In the genomic region with DNA sequence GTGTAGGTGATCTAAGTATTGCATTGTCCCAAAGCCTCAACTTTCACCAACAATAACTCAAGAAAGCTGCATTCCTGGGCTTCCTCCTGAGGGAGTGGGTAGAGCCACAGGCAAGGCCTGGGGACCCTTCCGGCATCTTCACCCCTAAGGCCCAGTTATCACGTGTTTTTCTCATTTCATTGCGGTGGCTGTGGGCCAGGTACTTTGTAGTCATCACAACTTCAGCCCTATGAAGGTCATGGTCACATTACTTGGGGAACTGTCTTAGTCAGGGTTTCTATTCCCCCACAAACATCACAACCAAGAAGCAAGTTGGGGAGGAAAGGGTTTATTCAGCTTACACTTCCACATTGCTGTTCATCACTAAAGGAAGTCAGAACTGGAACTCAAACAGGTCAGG, we compare ENCODE assay signal across 41 mouse cellular contexts. TPM values are rescaled to one million over a fixed set of nuclear protein-coding genes. Genes with fewer than 3 reads are reported as not detected.
"Had no signal": no experiment of that assay in that cellular context is flagged by ENCODE, and none has a peak within 500 bp of the region (broad histone marks: within the 10 kb centered on the region; RNA-seq: fewer than 3 reads in every experiment).

No protein-coding gene starts in this region.

- H3K27me3 ChIP-seq: intestine, embryonic 15.5 days; liver, embryonic 13.5 days; liver, embryonic 15.5 days had no signal

- H3K4me2 ChIP-seq: heart, embryonic 12.5 days; hindbrain, embryonic 12.5 days; hindbrain, embryonic 14.5 days; intestine, embryonic 15.5 days; limb, embryonic 12.5 days; liver, embryonic 11.5 days; liver, embryonic 13.5 days; liver, embryonic 15.5 days had no signal

- H3K9ac ChIP-seq: heart, embryonic 12.5 days; hindbrain, embryonic 12.5 days; hindbrain, embryonic 14.5 days; intestine, embryonic 15.5 days; limb, embryonic 12.5 days; liver, embryonic 13.5 days; liver, embryonic 15.5 days had no signal

- DNase-seq: gastrocnemius, adult 2 months; gastrocnemius, postnatal 10 days; gastrocnemius, postnatal 25 days; heart, adult 18-20 months; heart, postnatal 10 days; heart, postnatal 4 days; kidney, adult 18-20 months; kidney, adult 8-10 months; kidney, postnatal 10 days; kidney, postnatal 25 days; kidney, postnatal 4 days; liver; liver, embryonic 13.5 days had no signal

- H3K27ac ChIP-seq: gastrocnemius, adult 2 months; heart, embryonic 10.5 days; hindbrain, embryonic 10.5 days; hindbrain, embryonic 12.5 days; hindbrain, embryonic 14.5 days; intestine, embryonic 15.5 days; layer of hippocampus, adult 2 months; left cerebral cortex, adult 2 months; limb, embryonic 10.5 days; limb, embryonic 12.5 days; liver, embryonic 13.5 days; liver, embryonic 15.5 days had no signal

- ATAC-seq: hindbrain, embryonic 16.5 days; inflammation-experienced regulatory T-cells, adult 6 months; intestine, embryonic 15.5 days; intestine, postnatal 0 days had no signal

- H3K36me3 ChIP-seq: heart, embryonic 10.5 days; heart, embryonic 12.5 days; hindbrain, embryonic 10.5 days; hindbrain, embryonic 12.5 days; intestine, embryonic 15.5 days; limb, embryonic 10.5 days; limb, embryonic 12.5 days; liver, embryonic 13.5 days; liver, embryonic 15.5 days had no signal

- H3K9me3 ChIP-seq: heart, embryonic 10.5 days; hindbrain, embryonic 10.5 days; hindbrain, embryonic 12.5 days; intestine, embryonic 15.5 days; limb, embryonic 10.5 days; limb, embryonic 12.5 days; liver, embryonic 13.5 days; liver, embryonic 15.5 days had no signal

- H3K4me3 ChIP-seq: gastrocnemius, adult 2 months; heart, embryonic 10.5 days; heart, embryonic 12.5 days; hindbrain, embryonic 10.5 days; hindbrain, embryonic 12.5 days; intestine, embryonic 15.5 days; layer of hippocampus, adult 2 months; left cerebral cortex, adult 2 months; limb, embryonic 10.5 days; limb, embryonic 12.5 days; liver, embryonic 13.5 days; liver, embryonic 15.5 days had no signal

- H3K4me1 ChIP-seq: heart, embryonic 10.5 days; heart, embryonic 12.5 days; hindbrain, embryonic 10.5 days; hindbrain, embryonic 12.5 days; intestine, embryonic 15.5 days; limb, embryonic 10.5 days; limb, embryonic 12.5 days; liver, embryonic 13.5 days; liver, embryonic 15.5 days had no signal

RNA-seq across cellular contexts. Expression of a gene that starts 3.1 kb away (rescaled TPM):
- total RNA-seq: layer of hippocampus, adult 2 months had no signal
- polyA plus RNA-seq: heart, embryonic 10.5 days; limb, embryonic 10.5 days had no signal

RNA-seq across cellular contexts. Expression of a gene that starts 24.7 kb away (rescaled TPM):
- total RNA-seq: gastrocnemius, postnatal 10 days; gastrocnemius, postnatal 25 days; gastrocnemius, postnatal 4 days; layer of hippocampus, adult 2 months; layer of hippocampus, postnatal 25 days; left cerebral cortex, adult 2 months; left cerebral cortex, postnatal 14 days; left cerebral cortex, postnatal 36 days had no signal
- polyA plus RNA-seq: kidney, embryonic 14.5 days; limb, embryonic 12.5 days had no signal

RNA-seq across cellular contexts. Expression of a gene that starts 41.1 kb away (rescaled TPM):
- total RNA-seq: granulocyte monocyte progenitor cell, adult 5-6 weeks had no signal

RNA-seq across cellular contexts. Expression of a gene that starts 42.5 kb away (rescaled TPM):
- total RNA-seq: gastrocnemius, adult 2 months; gastrocnemius, postnatal 10 days; gastrocnemius, postnatal 25 days; gastrocnemius, postnatal 4 days; granulocyte monocyte progenitor cell, adult 5-6 weeks; heart, adult 18-20 months; heart, adult 8-10 months; heart, postnatal 10 days; heart, postnatal 25 days; heart, postnatal 4 days; layer of hippocampus, adult 2 months; layer of hippocampus, postnatal 10 days; layer of hippocampus, postnatal 25 days; left cerebral cortex, adult 2 months; left cerebral cortex, postnatal 14 days; left cerebral cortex, postnatal 36 days had no signal
- polyA plus RNA-seq: heart, embryonic 12.5 days; heart, embryonic 14.5 days; heart, embryonic 16.5 days; hindbrain, embryonic 10.5 days; inflammation-experienced regulatory T-cells, adult 6 months; intestine, embryonic 15.5 days; kidney, embryonic 14.5 days; kidney, embryonic 16.5 days; limb, embryonic 10.5 days; limb, embryonic 12.5 days; limb, embryonic 14.5 days; liver, embryonic 11.5 days; liver, embryonic 13.5 days; liver, embryonic 15.5 days had no signal

RNA-seq across cellular contexts. Expression of a gene that starts 59.5 kb away (rescaled TPM):
- total RNA-seq: gastrocnemius, postnatal 25 days had no signal
